Mouse (Mus musculus): ENCODE measurements around the gene Tbx15. TPM values are rescaled to one million over a fixed set of nuclear protein-coding genes. Genes with fewer than 3 reads are reported as not detected.

Tbx15 gene
- 1.1 and 1.7 TPM in 2 replicates for polyA plus RNA-seq (2011; ENCODE audit: insufficient read depth, insufficient read length, low read depth, missing spikeins)

DNA sequence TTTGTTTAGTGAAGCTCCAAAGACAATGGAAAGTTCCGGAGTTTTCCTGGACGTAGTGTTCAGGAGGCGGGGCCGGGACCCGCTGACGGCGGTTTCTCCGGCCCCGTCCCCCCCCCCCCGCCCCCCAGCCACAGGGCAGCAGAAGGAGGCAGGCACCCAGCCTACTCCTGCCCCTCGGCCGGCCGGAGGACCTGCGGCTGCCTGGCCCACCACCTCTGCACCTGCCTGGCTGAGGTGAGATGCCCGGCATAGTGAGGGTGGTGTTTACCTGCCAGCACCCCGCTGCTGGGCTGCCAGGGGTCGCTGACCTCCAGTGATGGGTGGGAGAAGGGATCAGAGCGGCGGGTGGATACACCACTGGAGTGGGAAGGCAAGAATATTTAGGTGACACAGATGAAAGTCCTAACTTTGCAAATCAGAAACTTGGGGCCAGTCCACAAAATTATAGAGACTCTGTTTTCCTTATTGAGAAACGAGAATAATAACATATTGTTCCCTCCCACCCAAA lies at the start of gene Tbx15:
Gene Tbx15, plus strand, starts transcription at position 169 of the 508 bp plus-strand sequence.
- Histone ChIP-seq H3K27ac (ENCODE audit: insufficient read depth, low read length) (no peak within 1 kb of the TSS), H3K4me3 (ENCODE audit: low read depth, low read length) (peak within 1 kb of the TSS; percentile 21), H3K27me3 (ENCODE audit: control insufficient read depth, insufficient read depth, low read length, poor library complexity, severe bottlenecking) (peaks cover 18% of the 10 kb centered on the region), H3K9me3 (replicated peaks; ENCODE audit: control insufficient read depth, insufficient read depth, low read length, poor library complexity, severe bottlenecking) (no peaks in the 10 kb centered on the region), H3K4me1 (ENCODE audit: control insufficient read depth, insufficient read depth, low read length) (no peaks in the 10 kb centered on the region), H3K9ac (ENCODE audit: low read depth, poor library complexity, severe bottlenecking) (no peak within 1 kb of the TSS), H3K36me3 (ENCODE audit: control insufficient read depth, insufficient read depth, low read length, poor library complexity, severe bottlenecking) (no peaks in the 10 kb centered on the region)
- no peak for TF ChIP-seq CTCF (IDR thresholded peaks at IDR 0.05; ENCODE audit: low read depth, low read length)
- TF ChIP-seq EP300 (IDR thresholded peaks at IDR 0.05; ENCODE audit: insufficient read depth, low read depth, low read length), result no peak
- no peak for TF ChIP-seq POLR2A (IDR thresholded peaks at IDR 0.05; ENCODE audit: insufficient read depth, low read length)

DNA sequence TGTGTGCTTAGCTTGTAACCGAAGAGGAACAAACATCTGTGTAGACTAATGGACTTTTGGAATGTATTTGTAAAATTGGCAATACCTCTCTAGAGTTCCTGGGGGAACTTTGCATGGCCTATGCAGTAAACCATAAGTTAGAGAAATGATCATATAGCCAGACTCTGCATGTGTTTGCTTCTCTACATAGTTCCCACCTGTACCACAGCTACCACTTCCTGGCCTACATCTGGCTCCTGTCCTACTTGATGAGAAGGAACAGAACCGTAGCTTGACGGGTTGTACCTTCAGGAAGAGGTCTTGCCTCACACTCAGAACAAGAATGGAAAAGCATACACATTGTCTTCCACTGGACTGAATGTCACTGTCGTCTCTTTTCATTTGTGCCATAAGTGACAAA lies 46.6 kb upstream of the Tbx15 start:
- Histone ChIP-seq H3K27ac (ENCODE audit: insufficient read depth, low read length) (no peak overlapping the region), H3K27me3 (ENCODE audit: control insufficient read depth, insufficient read depth, low read length, poor library complexity, severe bottlenecking) (no peaks in the 10 kb centered on the region), H3K36me3 (ENCODE audit: control insufficient read depth, insufficient read depth, low read length, poor library complexity, severe bottlenecking) (no peaks in the 10 kb centered on the region), H3K4me3 (ENCODE audit: low read depth, low read length) (no peak overlapping the region), H3K9ac (ENCODE audit: low read depth, poor library complexity, severe bottlenecking) (no peak overlapping the region), H3K4me1 (ENCODE audit: control insufficient read depth, insufficient read depth, low read length) (no peaks in the 10 kb centered on the region), H3K9me3 (replicated peaks; ENCODE audit: control insufficient read depth, insufficient read depth, low read length, poor library complexity, severe bottlenecking) (no peaks in the 10 kb centered on the region)
- TF ChIP-seq POLR2A (IDR thresholded peaks at IDR 0.05; ENCODE audit: insufficient read depth, low read length) (no peak), EP300 (IDR thresholded peaks at IDR 0.05; ENCODE audit: insufficient read depth, low read depth, low read length) (no peak), CTCF (IDR thresholded peaks at IDR 0.05; ENCODE audit: low read depth, low read length) (no peak)

DNA sequence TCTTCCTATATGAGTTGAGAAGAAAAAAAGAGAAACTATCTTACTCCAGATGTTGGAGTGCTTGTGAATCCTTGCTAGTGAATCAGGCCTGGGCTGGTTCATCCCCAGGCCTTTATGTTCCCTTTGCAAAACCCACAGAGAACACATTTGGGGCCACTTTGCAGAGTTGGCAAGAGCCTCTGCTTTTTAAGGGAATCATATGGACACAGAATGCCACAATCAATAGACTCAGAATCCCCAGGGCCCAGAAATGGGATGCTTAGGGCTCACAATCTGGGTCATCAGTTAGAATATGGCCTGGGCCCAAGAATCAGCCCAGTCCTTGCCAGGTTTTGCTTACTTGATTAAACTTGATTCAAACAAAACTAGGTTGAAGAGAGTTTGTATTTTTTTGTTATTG lies 36.9 kb upstream of the Tbx15 start:
- no peaks in the 10 kb centered on the region for H3K4me1 ChIP-seq (ENCODE audit: control insufficient read depth, insufficient read depth, low read length)
- no peak overlapping the region for H3K9ac ChIP-seq (ENCODE audit: low read depth, poor library complexity, severe bottlenecking)
- H3K9me3 ChIP-seq (replicated peaks; ENCODE audit: control insufficient read depth, insufficient read depth, low read length, poor library complexity, severe bottlenecking), result no peaks in the 10 kb centered on the region
- H3K27me3 ChIP-seq (ENCODE audit: control insufficient read depth, insufficient read depth, low read length, poor library complexity, severe bottlenecking), result no peaks in the 10 kb centered on the region
- H3K27ac ChIP-seq (ENCODE audit: insufficient read depth, low read length), result no peak overlapping the region
- no peak overlapping the region for H3K4me3 ChIP-seq (ENCODE audit: low read depth, low read length)
- H3K36me3 ChIP-seq (ENCODE audit: control insufficient read depth, insufficient read depth, low read length, poor library complexity, severe bottlenecking), result no peaks in the 10 kb centered on the region
- TF ChIP-seq CTCF (IDR thresholded peaks at IDR 0.05; ENCODE audit: low read depth, low read length) (no peak), EP300 (IDR thresholded peaks at IDR 0.05; ENCODE audit: insufficient read depth, low read depth, low read length) (no peak), POLR2A (IDR thresholded peaks at IDR 0.05; ENCODE audit: insufficient read depth, low read length) (no peak)

DNA sequence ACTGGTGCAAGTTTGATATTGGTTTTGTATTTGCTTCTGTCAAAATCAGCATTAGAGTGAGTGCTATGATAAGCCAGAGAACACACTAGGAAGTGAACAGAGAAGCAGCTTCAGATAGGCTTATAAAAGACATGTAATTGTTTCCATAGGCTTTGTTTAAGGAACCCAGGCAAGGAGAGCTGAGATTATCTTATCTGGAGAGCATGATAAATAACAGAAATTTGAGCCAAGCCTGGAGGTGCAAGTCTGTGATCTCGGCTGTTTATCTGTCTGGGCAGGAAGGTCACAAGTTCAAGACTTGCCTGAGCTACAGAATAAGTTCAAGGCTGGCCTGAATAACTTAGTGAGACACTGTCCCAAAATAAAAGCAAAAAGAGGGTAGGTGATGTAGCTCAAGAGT lies 31.8 kb upstream of the Tbx15 start:
- H3K36me3 ChIP-seq (ENCODE audit: control insufficient read depth, insufficient read depth, low read length, poor library complexity, severe bottlenecking), result no peaks in the 10 kb centered on the region
- H3K4me3 ChIP-seq (ENCODE audit: low read depth, low read length), result no peak overlapping the region
- no peaks in the 10 kb centered on the region for H3K9me3 ChIP-seq (replicated peaks; ENCODE audit: control insufficient read depth, insufficient read depth, low read length, poor library complexity, severe bottlenecking)
- H3K9ac ChIP-seq (ENCODE audit: low read depth, poor library complexity, severe bottlenecking), result no peak overlapping the region
- TF ChIP-seq CTCF (IDR thresholded peaks at IDR 0.05; ENCODE audit: low read depth, low read length), result no peak
- TF ChIP-seq POLR2A (IDR thresholded peaks at IDR 0.05; ENCODE audit: insufficient read depth, low read length), result no peak
- TF ChIP-seq EP300 (IDR thresholded peaks at IDR 0.05; ENCODE audit: insufficient read depth, low read depth, low read length), result no peak
- H3K27me3 ChIP-seq (ENCODE audit: control insufficient read depth, insufficient read depth, low read length, poor library complexity, severe bottlenecking), result no peaks in the 10 kb centered on the region
- H3K4me1 ChIP-seq (ENCODE audit: control insufficient read depth, insufficient read depth, low read length), result no peaks in the 10 kb centered on the region
- H3K27ac ChIP-seq (ENCODE audit: insufficient read depth, low read length), result no peak overlapping the region

DNA sequence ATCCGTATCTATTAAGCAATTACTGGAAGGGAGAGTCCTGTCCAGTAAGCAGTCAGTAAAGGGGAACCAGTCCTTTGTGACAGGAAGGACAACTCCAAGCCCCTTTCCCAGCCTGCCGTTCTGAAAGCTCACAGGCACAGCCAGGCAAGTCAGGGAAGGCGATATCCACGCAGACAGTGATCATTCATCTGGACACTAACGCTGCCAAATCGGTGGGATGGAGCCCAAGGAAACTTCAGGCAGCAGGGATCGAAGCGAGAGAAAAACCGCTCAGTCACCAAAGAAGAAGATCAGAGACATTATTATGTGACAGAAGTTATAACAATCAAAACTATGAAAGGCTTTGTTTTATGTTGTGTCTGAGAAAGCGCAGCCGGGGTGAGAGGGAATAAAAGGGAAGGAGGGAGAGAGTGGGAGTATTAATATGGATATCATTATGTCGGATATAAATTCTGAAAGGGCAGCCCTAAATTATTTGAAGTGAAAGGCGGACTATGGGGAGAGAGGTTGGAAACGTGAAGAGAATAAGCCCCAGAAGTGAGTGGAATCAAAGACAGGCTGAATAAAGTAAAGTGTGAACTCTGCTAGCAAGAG lies 29.0 kb upstream of the Tbx15 start:
- TF ChIP-seq EP300 (IDR thresholded peaks at IDR 0.05; ENCODE audit: insufficient read depth, low read depth, low read length) (no peak), POLR2A (IDR thresholded peaks at IDR 0.05; ENCODE audit: insufficient read depth, low read length) (no peak), CTCF (IDR thresholded peaks at IDR 0.05; ENCODE audit: low read depth, low read length) (no peak)
- H3K27ac ChIP-seq (ENCODE audit: insufficient read depth, low read length), result no peak overlapping the region

DNA sequence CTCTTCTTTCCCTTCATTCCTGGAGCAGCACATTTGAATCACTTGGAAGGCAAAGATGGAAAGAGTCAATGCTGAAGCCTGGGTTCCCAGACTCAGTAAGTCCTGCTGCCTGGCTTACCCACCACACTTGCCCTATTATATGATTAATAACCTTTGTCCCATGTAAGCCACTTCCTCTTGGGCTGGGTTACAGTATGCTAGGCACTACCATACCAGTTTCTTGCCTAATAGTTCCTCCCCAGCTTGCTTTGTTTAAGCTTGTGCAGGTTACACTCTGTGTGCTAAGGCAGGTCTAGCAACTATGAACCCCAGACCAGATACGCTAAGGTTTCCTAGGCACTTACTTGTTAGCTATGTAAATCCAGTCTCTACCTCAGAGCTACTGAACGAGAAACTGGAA lies 12.4 kb upstream of the Tbx15 start:
- no peaks in the 10 kb centered on the region for H3K9me3 ChIP-seq (replicated peaks; ENCODE audit: control insufficient read depth, insufficient read depth, low read length, poor library complexity, severe bottlenecking)
- no peak overlapping the region for H3K9ac ChIP-seq (ENCODE audit: low read depth, poor library complexity, severe bottlenecking)
- H3K36me3 ChIP-seq (ENCODE audit: control insufficient read depth, insufficient read depth, low read length, poor library complexity, severe bottlenecking), result no peaks in the 10 kb centered on the region
- H3K4me3 ChIP-seq (ENCODE audit: low read depth, low read length), result no peak overlapping the region
- no peaks in the 10 kb centered on the region for H3K4me1 ChIP-seq (ENCODE audit: control insufficient read depth, insufficient read depth, low read length)
- no peak overlapping the region for H3K27ac ChIP-seq (ENCODE audit: insufficient read depth, low read length)
- TF ChIP-seq POLR2A (IDR thresholded peaks at IDR 0.05; ENCODE audit: insufficient read depth, low read length) (no peak), EP300 (IDR thresholded peaks at IDR 0.05; ENCODE audit: insufficient read depth, low read depth, low read length) (no peak), CTCF (IDR thresholded peaks at IDR 0.05; ENCODE audit: low read depth, low read length) (no peak)
- H3K27me3 ChIP-seq (ENCODE audit: control insufficient read depth, insufficient read depth, low read length, poor library complexity, severe bottlenecking), result no peaks in the 10 kb centered on the region

More for the DNA sequence above, 29.0 kb upstream of the Tbx15 start:
- Histone ChIP-seq H3K4me1 (ENCODE audit: control insufficient read depth, insufficient read depth, low read length) (no peaks in the 10 kb centered on the region), H3K27me3 (ENCODE audit: control insufficient read depth, insufficient read depth, low read length, poor library complexity, severe bottlenecking) (no peaks in the 10 kb centered on the region), H3K4me3 (ENCODE audit: low read depth, low read length) (no peak overlapping the region), H3K9me3 (replicated peaks; ENCODE audit: control insufficient read depth, insufficient read depth, low read length, poor library complexity, severe bottlenecking) (no peaks in the 10 kb centered on the region), H3K36me3 (ENCODE audit: control insufficient read depth, insufficient read depth, low read length, poor library complexity, severe bottlenecking) (no peaks in the 10 kb centered on the region), H3K9ac (ENCODE audit: low read depth, poor library complexity, severe bottlenecking) (no peak overlapping the region)

All from ES-Bruce4 (cell line).